Mouse (Mus musculus): Measurements from ENCODE around the gene Slc39a1.
A peak's percentile ranks its signal among the peaks of the same experiment; 100 is the strongest.
"Not testable (repeated sequence)": the region's sequence is repeated elsewhere in the genome, so short reads cannot be mapped to it uniquely, and the experiment has no call there.

Slc39a1 gene

DNA sequence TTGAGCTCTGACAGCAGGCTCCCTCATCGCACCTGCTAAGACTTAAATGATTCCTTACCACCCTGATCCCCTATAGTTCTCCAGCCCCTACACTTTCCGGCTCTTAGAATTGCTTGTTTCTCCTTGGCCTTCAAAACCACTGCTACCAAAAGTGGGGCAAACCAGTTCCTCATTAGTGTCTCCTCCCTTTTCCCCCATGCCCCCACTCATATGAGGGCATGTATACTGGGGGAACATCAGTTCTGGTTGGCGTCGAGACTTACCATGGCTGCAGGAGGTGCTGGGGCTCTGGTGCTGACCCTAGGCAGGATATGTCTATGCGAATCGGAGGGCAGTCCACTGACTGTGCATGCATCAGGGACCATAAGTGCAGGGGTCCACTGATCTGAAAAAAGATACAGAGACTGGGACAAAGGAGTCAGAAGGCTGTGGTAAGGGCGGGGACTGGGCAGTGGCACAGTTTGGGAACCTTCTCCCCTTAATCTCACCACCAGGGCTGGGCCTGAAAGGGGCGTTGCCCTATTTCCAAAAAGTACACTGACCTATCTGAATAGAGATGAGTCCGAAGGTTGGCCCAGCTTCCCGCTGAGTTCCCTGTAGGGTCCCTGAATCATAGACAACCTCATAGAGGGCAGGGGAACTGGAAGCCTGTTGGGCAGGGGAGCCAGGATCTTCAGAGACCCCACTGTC is 6.2 kb upstream of the Slc39a1 start:
- DNase-seq (ENCODE audit: low spot score), result no peak

DNA sequence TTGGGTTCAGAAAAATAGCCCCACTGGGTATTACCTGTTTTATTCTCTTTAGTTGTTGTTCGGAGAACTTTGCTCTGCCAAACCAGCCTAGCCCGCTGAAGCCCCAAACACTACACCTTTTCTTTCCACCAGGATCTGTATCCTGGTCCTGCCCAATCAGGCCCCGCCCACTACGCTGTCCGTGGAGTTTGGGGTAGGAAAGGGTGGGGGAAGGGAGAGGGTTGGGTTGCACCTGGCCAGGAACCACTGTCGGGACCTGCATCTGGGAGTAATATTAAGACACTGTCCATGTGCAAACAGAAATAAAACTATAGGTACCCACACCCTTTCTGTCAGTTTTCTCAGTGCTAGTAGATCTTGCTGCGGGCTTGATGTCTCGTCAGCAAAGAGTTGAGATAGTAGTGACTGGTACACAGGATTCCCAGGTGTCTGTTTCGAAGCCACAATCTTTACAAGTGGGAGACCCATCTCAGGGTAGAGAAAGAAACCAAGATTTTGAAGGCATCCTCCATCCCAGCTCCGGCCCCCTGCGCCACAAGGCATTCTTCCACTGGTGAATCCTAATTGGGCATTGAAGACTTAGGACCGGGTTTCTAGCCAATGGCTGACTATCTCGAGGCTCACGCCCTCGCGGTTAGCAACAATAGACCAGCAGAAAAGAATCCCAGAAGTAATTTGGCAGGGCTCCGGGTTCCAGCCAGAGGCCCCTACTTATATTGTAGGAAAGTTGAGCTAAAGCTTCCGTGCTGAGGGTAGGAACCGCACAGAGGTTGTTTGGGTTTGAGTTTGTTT is 4.8 kb upstream of the Slc39a1 start, which contains the start of gene Creb3l4:
TSS of gene Creb3l4 (minus strand) at position 529 of the 792 bp plus-strand sequence.
- DNase-seq (ENCODE audit: low spot score), result peak; percentile 33

DNA sequence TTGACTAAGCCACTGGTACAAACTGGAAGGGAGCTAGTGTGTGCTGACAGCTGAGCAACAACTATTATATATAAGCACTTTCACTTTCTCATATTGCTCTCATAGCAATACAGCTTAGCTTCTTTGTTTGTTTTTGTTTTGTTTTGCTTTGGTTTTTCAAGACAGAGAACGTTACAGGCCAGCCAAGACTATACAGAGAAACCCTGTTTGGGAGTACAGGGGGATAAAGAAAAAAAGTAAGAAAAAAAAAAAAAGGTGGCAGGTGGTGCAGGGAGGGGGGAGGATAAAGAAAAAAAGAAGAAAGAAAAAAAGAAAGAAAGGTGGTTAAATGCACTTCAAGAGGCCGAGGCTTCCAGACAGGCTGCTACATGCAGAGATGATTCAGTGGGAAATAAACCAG is 2.6 kb upstream of the Slc39a1 start:
- DNase-seq (ENCODE audit: low spot score), result no peak

DNA sequence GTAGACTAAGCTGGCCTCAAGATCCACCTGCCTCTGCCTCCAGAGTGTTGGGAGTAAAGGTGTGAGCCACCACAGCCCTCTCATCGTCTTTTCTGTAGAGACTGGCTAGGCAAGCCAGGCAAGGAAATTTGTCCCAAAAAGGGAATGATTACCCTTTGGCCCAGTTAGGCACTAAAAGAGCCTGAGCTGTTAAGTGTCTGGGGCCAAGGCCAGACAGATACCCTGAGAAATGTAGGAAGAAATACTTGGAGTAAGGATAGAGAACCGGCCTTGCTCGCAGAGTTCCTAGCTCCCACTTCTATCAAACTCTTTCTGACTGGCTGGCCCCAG is 377 bp upstream of the Slc39a1 start:
- DNase-seq (ENCODE audit: low spot score), result no peak

DNA sequence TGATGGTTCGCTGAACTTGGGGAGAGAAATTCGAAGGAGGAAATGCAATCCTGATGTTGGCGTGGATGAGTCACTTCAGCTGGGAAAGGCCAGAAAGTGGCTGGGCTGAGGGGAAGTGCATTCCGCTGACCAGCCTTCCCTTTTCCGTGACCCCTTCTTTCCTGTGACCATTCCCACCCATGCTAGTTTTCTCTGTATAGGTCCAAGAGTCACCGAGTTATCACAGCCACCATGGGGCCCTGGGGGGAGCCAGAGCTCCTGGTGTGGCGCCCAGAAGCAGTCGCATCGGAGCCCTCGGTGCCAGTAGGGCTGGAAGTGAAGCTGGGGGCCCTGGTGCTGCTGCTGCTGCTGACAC is 751 bp downstream of the Slc39a1 start:
- DNase-seq (ENCODE audit: low spot score), result peak; percentile 49

DNA sequence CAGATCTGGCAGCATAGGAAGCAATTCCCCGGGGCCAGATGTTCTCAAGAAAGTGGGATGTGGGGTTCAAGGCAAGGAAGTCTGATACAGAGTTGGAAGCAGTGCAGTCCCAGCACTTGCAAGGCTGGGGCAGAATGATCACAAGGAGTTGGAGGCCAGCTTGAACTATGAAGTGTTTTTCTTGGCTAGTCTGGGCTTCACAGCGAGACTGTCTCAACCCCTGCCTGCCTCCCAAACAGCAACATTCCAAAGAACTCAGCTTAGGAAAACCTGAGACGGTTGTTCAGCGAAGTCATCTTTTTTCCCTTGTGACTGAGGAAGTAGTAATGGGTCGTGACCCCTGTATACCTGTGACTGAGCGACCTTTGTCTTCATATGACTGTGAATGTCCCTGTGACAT is 2.8 kb downstream of the Slc39a1 start:
- peak; percentile 30 for DNase-seq (ENCODE audit: low spot score)

DNA sequence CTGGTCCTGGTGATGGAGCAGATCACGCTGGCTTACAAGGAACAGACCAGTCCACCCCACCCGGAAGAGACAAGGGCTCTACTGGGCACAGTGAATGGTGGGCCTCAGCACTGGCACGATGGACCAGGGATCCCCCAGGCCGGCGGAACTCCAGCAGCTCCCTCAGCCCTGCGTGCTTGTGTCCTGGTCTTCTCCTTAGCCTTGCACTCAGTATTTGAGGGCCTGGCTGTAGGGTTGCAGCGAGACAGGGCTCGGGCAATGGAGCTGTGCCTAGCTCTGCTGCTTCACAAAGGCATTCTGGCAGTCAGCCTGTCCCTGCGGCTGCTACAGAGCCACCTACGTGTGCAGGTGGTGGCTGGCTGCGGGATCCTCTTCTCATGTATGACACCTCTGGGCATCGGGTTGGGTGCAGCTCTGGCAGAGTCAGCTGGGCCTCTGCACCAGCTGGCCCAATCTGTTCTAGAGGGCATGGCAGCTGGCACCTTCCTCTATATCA is 3.8 kb downstream of the Slc39a1 start:
- not testable (repeated sequence) for DNase-seq (ENCODE audit: low spot score)

DNA sequence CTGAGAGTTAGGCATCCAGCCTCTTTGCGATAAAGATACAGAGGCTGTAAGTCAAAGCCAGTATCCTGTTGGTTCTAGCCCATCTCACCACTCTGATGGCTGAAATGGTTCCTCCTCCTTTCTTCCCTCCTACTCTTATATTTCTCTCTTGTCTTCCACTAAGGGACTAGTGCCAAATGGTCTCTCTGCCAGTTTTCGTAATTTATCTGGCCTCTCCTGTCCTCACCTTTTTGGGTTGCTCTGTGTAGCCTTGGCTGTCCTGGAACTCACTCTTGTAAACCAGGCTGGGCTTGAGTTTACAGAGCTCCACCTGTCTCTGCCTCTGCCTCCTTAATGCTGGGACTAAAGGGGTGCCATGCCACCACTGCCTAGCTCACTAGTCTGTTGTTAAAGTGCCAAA is 4.7 kb downstream of the Slc39a1 start:
- DNase-seq (ENCODE audit: low spot score), result not testable (repeated sequence)

DNA sequence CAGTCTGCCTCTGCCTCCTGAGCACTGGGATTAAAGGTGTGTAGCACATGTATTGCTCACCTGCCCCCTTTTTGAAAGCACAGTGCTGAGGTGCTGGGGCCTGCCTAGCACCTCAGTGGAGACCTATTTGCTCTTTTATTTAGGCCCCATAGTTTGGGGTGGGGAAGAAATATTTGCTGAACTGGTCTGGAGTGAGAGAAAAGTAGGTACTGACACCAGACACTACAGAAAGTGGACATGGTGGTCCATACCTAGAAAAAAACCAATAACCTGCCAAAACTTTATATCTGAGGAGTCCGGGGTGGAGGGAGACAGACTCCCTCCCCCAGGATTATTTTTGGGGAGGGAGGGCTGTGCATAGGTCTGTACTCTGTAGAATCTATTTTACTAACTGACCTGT is 5.2 kb downstream of the Slc39a1 start:
- DNase-seq (ENCODE audit: low spot score), result not testable (repeated sequence)

DNA sequence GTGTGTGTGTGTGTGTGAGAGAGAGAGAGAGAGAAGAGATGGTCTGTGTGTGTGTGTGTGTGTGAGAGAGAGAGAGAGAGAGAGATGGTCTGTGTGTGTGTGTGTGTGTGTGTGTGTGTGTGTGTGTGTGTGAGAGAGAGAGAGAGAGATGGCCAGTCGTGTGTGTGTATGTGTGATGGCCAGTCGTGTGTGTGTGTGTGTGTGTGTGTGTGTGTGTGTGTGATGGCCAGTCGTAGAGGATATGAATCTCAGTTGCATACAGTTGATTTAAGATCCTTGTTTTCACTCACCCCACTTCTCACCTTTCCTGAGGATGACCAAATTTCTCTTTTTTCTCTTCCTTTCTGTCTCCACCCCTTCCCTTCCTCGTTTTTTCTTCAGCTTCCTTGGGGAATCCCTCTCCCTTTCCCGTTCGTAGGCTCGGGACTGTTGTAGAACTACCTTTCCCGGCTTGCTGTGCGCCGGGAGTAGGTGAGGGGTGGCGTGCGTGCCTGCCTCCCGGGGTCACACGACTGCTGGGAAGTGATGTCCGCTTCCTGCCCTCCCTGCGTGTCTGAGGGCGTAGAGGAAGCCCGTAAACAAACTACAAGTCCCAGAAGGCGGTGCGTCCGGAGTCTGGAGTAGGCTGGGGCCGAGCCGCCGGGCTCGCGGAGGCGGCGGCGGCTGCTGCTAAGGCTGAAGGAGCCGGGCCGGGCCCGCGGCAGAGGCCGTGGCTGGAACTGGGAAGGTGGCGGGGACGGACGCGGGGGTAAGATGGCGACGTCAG is 5.9 kb downstream of the Slc39a1 start, which contains the start of gene Crtc2:
TSS of gene Crtc2 (plus strand) at position 511 of the 766 bp plus-strand sequence.
- peak; percentile 97 for DNase-seq (ENCODE audit: low spot score)

DNA sequence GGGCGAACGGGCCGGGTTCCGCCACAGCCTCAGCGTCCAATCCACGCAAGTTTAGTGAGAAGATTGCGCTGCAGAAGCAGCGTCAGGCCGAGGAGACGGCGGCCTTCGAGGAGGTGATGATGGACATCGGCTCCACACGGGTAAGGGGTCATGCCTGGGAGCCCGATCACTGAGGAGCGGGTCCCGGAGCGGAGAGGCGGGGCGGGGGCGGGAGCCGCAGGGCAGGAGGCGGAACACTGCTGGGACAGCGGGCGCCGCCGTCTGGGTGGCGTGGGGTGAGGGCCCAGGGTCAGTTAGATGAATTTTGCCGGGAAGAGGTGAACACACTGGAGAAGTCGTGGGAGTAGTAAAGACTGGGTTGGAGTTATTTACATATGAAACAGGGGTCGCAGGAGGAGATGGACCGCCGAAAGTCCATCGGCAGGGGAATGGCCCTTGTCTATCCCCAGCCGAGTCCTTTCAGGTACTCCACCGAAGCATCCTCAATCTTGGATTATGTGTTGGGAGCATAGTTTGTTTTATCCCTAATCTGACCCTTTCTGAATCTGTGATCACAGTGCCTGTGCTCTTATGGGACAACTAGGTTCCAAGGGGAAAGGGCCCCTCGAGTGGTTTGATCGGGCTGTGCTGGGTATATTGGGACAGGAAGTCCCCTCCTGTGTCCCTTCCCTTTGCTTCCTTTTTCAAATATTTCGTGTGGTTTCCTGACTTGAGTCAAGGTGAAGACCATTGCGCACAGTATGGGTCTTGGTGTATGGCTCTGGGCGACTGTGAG is 6.6 kb downstream of the Slc39a1 start:
- DNase-seq (ENCODE audit: low spot score), result no peak

DNA sequence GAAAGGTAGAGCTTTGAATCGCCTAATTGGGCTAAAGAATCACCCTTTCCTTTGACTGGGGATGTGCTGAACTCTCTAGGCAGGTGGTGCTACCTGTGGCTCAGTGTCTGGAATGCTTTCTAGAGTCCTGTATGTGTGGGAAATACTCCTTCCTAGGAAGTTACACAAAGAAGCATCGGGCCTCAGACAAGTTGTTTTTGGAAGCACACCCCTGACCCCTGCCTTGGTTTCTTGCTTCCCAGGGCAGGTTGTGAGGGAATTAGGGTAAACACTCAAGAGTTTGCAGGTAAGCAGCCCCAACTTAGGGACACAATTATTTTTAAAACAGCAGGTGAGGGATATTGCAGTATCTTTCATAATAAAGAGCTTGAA is 7.2 kb downstream of the Slc39a1 start:
- DNase-seq (ENCODE audit: low spot score), result no peak

DNA sequence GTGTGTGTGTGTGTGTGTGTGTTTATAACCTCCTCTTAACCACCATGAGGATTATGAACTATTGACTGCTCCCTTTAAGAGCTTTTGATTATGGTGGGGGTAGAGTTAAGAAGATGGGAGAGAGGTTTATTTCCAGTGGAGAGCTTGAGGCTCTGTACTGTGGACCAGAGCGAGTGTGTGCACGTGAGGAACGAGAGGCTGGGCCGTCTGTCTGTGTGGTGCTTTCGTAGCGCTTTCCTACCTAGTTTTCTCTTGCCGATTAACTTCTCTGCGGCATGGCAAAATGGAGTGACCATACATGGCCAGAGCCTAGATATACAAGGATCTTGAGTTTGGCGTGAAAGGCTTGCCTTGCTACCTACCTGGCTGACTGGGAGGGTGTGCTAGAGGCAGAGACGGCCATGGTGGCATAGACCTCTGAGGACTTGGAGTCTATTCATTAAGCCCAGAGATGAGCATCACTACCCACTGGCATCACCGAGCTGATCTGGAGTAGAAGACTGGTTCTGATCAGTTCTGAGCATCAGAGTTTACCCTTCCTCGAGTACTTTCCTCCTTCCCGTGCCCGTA is 7.9 kb downstream of the Slc39a1 start:
- no peak for DNase-seq (ENCODE audit: low spot score)

DNA sequence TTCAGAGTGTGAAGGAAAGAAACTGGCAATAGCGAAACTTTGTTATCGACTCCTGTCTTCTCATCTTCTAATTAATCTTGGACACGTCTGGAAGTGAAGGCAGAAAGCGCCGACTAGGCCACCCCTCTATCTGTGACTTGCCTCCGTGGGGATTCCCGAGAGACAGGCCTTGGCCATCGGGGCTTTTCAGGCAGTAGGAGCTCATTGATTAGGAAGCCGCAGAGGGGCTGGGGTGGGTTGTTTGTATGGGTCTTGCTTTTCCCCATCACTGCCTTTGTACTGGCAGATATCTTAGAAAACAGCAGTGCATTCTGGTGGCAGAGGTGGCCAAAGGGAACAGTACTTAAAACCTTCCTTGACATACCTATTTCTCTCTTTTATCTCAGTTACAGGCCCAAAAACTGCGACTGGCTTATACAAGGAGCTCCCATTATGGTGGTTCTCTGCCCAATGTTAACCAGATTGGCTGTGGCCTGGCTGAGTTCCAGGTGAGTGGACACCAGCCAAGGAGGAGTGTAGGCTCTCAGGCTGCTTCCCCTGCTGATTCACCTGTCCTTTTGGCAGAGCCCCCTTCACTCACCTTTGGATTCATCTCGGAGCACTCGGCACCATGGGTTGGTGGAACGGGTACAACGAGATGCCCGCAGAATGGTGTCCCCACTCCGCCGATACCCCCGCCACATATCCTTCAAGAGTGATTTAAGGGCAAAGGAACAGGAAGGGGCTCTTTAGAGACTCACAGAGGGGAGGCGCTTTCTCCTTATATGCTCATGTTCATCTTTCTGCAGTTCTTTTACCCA is 9.0 kb downstream of the Slc39a1 start:
- DNase-seq (ENCODE audit: low spot score), result no peak

DNA sequence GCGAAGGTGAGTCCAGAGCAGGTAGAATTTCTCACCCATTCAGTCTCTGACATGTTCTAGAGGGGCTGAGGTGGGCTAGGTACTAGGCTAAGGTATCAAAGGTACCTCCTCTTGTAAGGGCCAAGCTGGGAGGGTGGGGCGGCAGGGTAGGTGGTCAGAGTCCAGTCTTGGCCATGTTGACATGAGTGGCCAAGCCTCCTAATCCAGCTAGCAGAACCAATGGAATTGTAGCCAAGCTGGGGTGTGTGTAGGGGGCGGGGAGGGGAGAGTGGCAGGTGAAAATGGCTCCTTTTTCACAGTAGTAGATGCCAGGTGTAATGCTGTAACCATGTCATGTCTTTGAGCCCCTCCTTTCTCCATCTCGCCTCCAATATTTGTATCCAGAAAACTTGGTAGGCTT is 10.5 kb downstream of the Slc39a1 start:
- DNase-seq (ENCODE audit: low spot score), result peak; percentile 59

DNA sequence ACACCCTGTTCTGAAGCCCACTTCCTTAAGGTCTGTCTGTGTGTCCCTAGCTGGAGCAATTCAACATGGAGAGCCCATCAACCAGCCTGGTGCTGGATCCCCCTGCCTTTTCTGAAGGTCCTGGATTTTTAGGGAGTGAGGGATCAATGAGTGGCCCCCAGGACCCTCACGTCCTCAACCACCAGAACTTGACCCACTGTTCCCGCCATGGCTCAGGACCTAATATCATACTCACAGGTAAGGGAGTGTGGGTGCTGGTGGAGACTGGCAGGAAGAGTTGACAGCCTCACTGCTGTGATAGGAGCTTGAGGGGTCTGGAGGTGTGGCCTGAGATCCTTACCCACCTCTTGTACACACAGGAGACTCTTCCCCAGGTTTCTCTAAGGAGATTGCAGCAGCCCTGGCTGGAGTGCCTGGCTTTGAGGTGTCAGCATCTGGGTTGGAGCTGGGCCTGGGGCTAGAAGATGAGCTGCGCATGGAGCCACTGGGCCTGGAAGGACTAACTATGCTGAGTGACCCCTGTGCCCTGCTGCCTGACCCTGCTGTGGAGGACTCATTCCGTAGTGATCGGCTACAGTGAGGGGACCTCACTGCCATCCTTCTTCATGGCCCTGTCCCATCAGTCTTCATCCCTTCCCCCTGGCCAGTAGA is 15.3 kb downstream of the Slc39a1 start:
- DNase-seq (ENCODE audit: low spot score), result no peak

DNA sequence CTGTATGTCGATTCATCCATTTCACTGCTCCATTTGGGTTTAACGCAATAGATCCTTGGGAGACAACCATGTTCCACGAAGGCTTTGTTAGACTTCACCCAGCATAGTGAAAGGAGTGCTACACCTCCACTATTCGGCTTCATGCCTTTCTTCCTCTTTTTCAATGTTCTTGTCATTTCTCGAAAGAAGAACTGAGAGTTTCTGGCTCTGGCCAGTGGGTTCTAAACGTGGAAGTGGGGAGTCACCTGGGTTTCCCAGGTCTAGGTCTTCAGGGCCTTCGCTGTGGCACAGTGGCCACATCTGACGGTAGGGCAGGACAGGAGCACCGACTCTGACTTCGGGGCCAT is 16.7 kb downstream of the Slc39a1 start:
- DNase-seq (ENCODE audit: low spot score), result no peak

DNA sequence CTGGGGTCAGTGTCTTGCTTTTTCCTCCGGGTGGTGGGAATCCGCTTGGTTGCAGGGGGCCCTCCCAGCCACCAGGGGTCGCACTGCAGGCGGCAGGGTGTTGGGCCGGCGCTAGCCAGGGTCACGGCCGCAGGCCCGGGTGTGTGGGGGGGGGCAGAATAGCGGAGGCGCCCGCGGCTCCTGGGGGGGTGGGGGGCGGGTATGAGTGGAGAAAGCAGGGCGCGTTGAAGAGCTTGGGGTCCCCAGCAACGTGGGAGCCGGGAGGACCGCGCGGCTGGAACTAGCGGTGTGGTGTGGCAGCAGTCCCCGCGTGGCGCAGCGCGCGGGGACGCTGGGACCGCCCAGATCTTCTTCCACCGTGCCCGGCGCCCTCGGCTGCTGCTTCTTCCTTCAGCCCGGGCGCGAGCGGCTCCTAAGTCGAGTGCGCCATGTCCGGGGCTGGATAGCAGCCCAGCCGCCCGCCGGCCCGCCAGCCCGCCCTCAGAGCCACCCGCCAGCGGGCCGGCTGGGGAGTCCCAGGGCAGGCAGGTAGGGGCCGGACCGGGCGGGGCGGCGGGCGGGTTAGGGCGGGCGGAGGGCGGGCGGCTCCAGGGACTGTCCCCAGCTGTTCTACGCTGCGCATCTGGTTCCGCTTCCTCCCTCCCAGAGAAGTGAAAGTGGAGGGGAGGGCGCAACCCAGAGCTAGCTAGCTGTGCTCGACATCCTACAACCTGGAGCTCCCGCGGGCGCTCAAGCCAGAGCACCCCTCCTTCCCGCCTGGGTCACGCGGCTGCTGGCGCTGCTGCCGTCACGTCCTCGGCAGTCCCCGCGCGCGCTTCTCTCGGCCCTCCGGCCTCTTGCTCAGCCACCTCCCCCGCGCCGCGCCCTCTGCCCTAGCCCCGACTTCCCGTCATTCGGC is 17.3 kb downstream of the Slc39a1 start, which contains the start of gene Dennd4b:
TSS of gene Dennd4b (plus strand) at position 152 of the 898 bp plus-strand sequence.
- peak; percentile 90 for DNase-seq (ENCODE audit: low spot score)
